23 mouse cellular contexts compared by ENCODE assay signal in the genomic region with DNA sequence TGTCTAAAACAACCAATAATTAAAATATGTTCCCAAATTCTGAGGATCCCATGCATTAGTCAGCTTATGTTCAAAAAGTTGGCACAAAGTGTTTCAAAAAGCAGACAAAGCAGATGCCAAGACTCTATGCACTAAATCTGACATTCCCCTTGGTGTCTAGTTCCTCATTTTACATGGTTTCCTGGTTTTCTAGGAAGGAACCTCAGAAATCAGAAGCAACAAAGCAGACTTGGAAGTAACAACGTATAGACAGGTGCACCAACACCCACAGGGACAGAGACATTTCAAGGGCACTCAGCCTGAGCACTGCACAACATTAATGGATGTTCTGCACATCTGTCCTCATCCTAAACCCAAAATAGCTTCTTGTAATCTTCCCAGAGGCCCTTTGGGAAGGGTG. TPM values are rescaled to one million over a fixed set of nuclear protein-coding genes. Genes with fewer than 3 reads are reported as not detected.
DNase-seq lines count a peak whose midpoint lies in the region; ATAC-seq and TF ChIP-seq lines count a peak whose summit lies in the region.
"Had no signal": no experiment of that assay in that cellular context is flagged by ENCODE, and none has a peak within 500 bp of the region (broad histone marks: within the 10 kb centered on the region; RNA-seq: fewer than 3 reads in every experiment).

No protein-coding gene starts in this region.

- H3K27ac ChIP-seq in heart, embryonic 14.5 days (replicated peaks in 1 of 2; ENCODE audit: control insufficient read depth in 1 of 2, insufficient read depth in 1 of 2, low read depth in 2 of 2, low read length in 2 of 2) = peak overlapping the region; percentile 16 to 58; a peak in 2 of 4 replicates
- H3K27ac ChIP-seq in heart, embryonic 12.5 days (ENCODE audit: poor library complexity, severe bottlenecking) = no peak overlapping the region
- peak overlapping the region; percentile 24; the same call in 1 of the 2 replicates for H3K27ac ChIP-seq in layer of hippocampus, adult 2 months
- H3K27ac ChIP-seq: embryonic facial prominence, embryonic 15.5 days; forebrain, embryonic 10.5 days; hindbrain, embryonic 13.5 days; hindbrain, postnatal 0 days; intestine, embryonic 15.5 days had no signal

- H3K9ac ChIP-seq in heart, embryonic 14.5 days (ENCODE audit: low read length) = no peak overlapping the region
- no peak overlapping the region for H3K9ac ChIP-seq in heart, embryonic 12.5 days
- H3K9ac ChIP-seq: embryonic facial prominence, embryonic 15.5 days; hindbrain, embryonic 13.5 days; intestine, embryonic 15.5 days had no signal

- no peaks in the 10 kb centered on the region for H3K9me3 ChIP-seq in heart, embryonic 14.5 days (ENCODE audit: control insufficient read depth, low read length)
- H3K9me3 ChIP-seq in heart, embryonic 12.5 days (replicated peaks) = no peaks in the 10 kb centered on the region
- H3K9me3 ChIP-seq: embryonic facial prominence, embryonic 15.5 days; forebrain, embryonic 10.5 days; G1E; hindbrain, embryonic 13.5 days; intestine, embryonic 15.5 days had no signal

- WGBS in heart, embryonic 14.5 days = 20% methylated on average over 1 of the region's 1 CpGs
- WGBS in heart, embryonic 12.5 days = 47% methylated on average over 1 of the region's 1 CpGs

- no peaks in the 10 kb centered on the region for H3K27me3 ChIP-seq in heart, embryonic 14.5 days (ENCODE audit: control insufficient read depth, insufficient read depth, low read length)
- H3K27me3 ChIP-seq in heart, embryonic 12.5 days (replicated peaks) = no peaks in the 10 kb centered on the region
- H3K27me3 ChIP-seq: embryonic facial prominence, embryonic 15.5 days; hindbrain, embryonic 13.5 days; intestine, embryonic 15.5 days; Patski had no signal

- no peak overlapping the region for H3K4me3 ChIP-seq in heart, embryonic 14.5 days (ENCODE audit: control insufficient read depth in 1 of 2, insufficient read depth in 1 of 2, low read depth in 1 of 2, low read length in 2 of 2)
- no peak overlapping the region for H3K4me3 ChIP-seq in heart, embryonic 12.5 days
- no peak overlapping the region for H3K4me3 ChIP-seq in layer of hippocampus, adult 2 months
- H3K4me3 ChIP-seq: embryonic facial prominence, embryonic 15.5 days; erythroblast, embryonic 14.5 days; forebrain, embryonic 10.5 days; hindbrain, embryonic 13.5 days; intestine, embryonic 15.5 days had no signal

- no peaks in the 10 kb centered on the region for H3K36me3 ChIP-seq in heart, embryonic 14.5 days (ENCODE audit: control insufficient read depth, insufficient read depth, low read length)
- H3K36me3 ChIP-seq in heart, embryonic 12.5 days = no peaks in the 10 kb centered on the region
- H3K36me3 ChIP-seq: embryonic facial prominence, embryonic 15.5 days; forebrain, embryonic 10.5 days; hindbrain, embryonic 13.5 days; intestine, embryonic 15.5 days had no signal

- H3K4me1 ChIP-seq in heart, embryonic 14.5 days (ENCODE audit: control insufficient read depth in 2 of 2, insufficient read depth in 2 of 2, low read length in 2 of 2) = peaks cover 9 to 54% of the 10 kb centered on the region in 2 experiments
- peaks cover 61% of the 10 kb centered on the region for H3K4me1 ChIP-seq in heart, embryonic 12.5 days (replicated peaks)

- TF ChIP-seq CTCF in layer of hippocampus, adult 2 months (conservative IDR thresholded peaks at IDR 0.05) = no peak

- H3K4me2 ChIP-seq in heart, embryonic 14.5 days (ENCODE audit: low read length) = no peak overlapping the region
- no peak overlapping the region for H3K4me2 ChIP-seq in heart, embryonic 12.5 days
- H3K4me2 ChIP-seq: embryonic facial prominence, embryonic 15.5 days; hindbrain, embryonic 13.5 days; intestine, embryonic 15.5 days had no signal

- DNase-seq in layer of hippocampus, adult 2 months (ENCODE audit: low spot score in 2 of 2) = no peak
- DNase-seq in layer of hippocampus, postnatal 10 days (ENCODE audit: low spot score in 2 of 2) = no peak
- DNase-seq in lung, postnatal 10 days = no peak
- DNase-seq: adrenal gland, adult 8-10 months; adrenal gland, postnatal 36 days; B cell, adult 2 months; cerebellum, postnatal 10 days; embryo, embryonic 11 days; kidney, adult 18-20 months had no signal

- ATAC-seq in heart, embryonic 14.5 days (ENCODE audit: insufficient number of reproducible peaks, insufficient read depth, low FRiP score, low read depth) = no peak
- no peak for ATAC-seq in heart, embryonic 12.5 days (ENCODE audit: insufficient number of reproducible peaks, low FRiP score)
- ATAC-seq in granulocyte monocyte progenitor cell, adult 5-6 weeks (replicated peaks; ENCODE audit: poor library complexity, severe bottlenecking) = peak; percentile 84
- no peak for ATAC-seq in activated CD4-positive, CD25-positive, alpha-beta regulatory T cell, adult 4 months
- ATAC-seq: CD4-positive, CD25-positive, alpha-beta regulatory T cell, adult 4 months; forebrain, embryonic 14.5 days; hindbrain, postnatal 0 days; intestine, embryonic 15.5 days; Patski had no signal

RNA-seq across cellular contexts. Expression of a gene that starts 13.8 kb away (rescaled TPM):
- polyA plus RNA-seq in heart, embryonic 14.5 days (2014; fragmentation: Nextera tagmentation; extraction: Ambion mirVana) = 7.2 and 7.5 TPM in 2 replicates
- polyA plus RNA-seq in heart, embryonic 12.5 days (2016; fragmentation: Nextera tagmentation; extraction: Ambion mirVana) = 7.3 and 7.6 TPM in 2 replicates
- total RNA-seq in layer of hippocampus, adult 2 months (2021) = 10 to 100 TPM; 20.2 to 24.1 TPM
- total RNA-seq in layer of hippocampus, postnatal 10 days (2021) = 10 to 100 TPM; 20.7 to 21.4 TPM
- total RNA-seq in granulocyte monocyte progenitor cell, adult 5-6 weeks (2014; fragmentation: Nextera tagmentation) = 6.4 and 8.6 TPM in 2 replicates
- 2.2 TPM in 2 replicates for total RNA-seq in granulocyte monocyte progenitor cell, adult 5-6 weeks (2017)
- polyA plus RNA-seq in activated CD4-positive, CD25-positive, alpha-beta regulatory T cell, adult 4 months (2017; shearing (Covaris generic)) = 10 to 100 TPM; 12.0 to 18.3 TPM
